Mouse (Mus musculus): ENCODE measurements around the gene Mlec.

- TF ChIP-seq SMC3 (IDR thresholded peaks at IDR 0.05; ENCODE audit: low read depth, low read length) = no peak
- TF ChIP-seq NELFE (IDR thresholded peaks at IDR 0.05; ENCODE audit: low read depth, low read length) = no peak
- TF ChIP-seq TAL1 (IDR thresholded peaks at IDR 0.05; ENCODE audit: low read length) = no peak
- TF ChIP-seq POLR2AphosphoS5 (IDR thresholded peaks at IDR 0.05; ENCODE audit: borderline replicate concordance, low read depth, low read length) = no peak
- TF ChIP-seq GATA1 (IDR thresholded peaks at IDR 0.05; ENCODE audit: low read depth, low read length) = no peak
- TF ChIP-seq MAX (IDR thresholded peaks at IDR 0.05; ENCODE audit: low read length) = no peak
- TF ChIP-seq USF2 (IDR thresholded peaks at IDR 0.05; ENCODE audit: borderline replicate concordance in 1 of 2, insufficient read depth in 1 of 2, low read depth in 1 of 2, low read length in 2 of 2) = no peak
Observed at GRCm38 (mm10) chr5:115127421-115128179, 30.4 kb downstream of the Mlec start.
